Mouse (Mus musculus): ENCODE results near the gene Dtnb.

- no peak for TF ChIP-seq EP300 (IDR thresholded peaks at IDR 0.05; ENCODE audit: low read depth)
- TF ChIP-seq CTCF (IDR thresholded peaks at IDR 0.05; ENCODE audit: low read depth): no peak
Observed at GRCm38 (mm10) chr12:3611871-3612270, 39.7 kb downstream of the Dtnb start.

All from liver, embryonic 14.5 days (tissue).